Mouse (Mus musculus) frontal cortex, adult 2 months (tissue): ENCODE results near the gene Dhx8. TPM values are rescaled to one million over a fixed set of nuclear protein-coding genes. Genes with fewer than 3 reads are reported as not detected.

ENCODE experiments used
- DNase-seq, 2 experiments: peaks; one replicate each; pipeline ENCODE4 v3.0.0; 2022; ENCODE audit warnings: low spot score in 1 of 2; ENCODE audit errors: extremely low spot score in 1 of 2
- polyA plus RNA-seq: library from polyadenylated mRNA; depleted of rRNA; stranded (reverse); fragments of >200 nt; gene quantifications from 2 replicates; pipeline ENCODE4 v1.2.3, GENCODE M21; 2012; rRNA removed

Dhx8 gene
- polyA plus RNA-seq, 1 experiment = 23.8 TPM

DNA sequence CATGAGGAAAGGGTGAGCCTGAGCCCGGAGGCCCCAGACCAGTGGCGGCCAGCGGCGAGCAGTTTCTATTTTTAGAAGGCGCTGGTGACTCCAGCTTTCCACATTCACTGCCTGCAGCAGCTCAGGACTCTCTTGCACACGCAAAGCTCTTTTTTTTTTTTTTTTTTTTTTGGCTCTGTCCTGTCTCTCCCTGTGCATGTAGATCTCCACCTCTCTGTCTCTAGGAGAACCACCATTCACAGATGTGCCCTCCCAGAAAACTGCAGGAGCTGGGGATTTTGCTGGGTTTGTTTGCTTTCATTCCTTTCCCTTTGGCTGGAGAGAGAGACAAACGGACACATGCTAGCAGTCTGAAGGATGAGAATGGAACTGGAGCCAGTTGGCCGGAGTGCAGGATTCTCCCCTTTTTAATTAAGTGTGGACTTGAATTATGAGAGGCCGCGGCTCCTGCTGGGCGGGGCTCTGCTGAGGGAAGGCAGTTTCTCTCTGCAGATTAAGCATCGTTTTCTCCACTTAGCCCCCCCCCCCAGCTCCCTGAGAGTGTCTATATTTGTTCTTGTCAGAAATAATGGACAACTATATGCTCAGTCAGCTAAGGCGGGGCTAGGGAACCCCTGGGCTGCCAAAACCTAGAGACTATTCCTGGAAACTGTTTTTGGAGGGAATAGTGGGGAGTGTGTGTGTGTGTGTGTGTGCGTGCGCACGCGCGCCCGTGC, 58.2 kb downstream of the Dhx8 start:
- no peak for DNase-seq

DNA sequence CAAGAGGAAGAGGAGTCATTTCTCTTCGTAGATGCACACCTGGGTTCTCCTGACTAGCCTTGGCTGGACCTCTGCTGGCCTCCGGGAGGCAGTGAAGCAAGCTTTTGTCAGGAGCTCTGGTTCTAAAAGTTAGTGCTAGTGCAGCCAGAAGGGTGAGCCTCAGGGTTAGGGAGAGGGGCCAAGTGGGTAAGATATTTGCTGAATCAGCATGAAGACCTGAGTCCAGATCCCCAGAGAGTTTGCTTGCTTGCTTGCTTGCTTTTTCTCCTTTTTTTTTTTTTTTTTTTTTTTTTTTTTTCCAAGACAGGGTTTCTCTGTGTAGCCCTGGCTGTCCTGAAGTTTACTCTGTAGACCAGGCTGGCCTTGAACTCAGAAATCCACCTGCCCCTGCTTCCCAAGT, 64.6 kb downstream of the Dhx8 start:
- DNase-seq = no peak

DNA sequence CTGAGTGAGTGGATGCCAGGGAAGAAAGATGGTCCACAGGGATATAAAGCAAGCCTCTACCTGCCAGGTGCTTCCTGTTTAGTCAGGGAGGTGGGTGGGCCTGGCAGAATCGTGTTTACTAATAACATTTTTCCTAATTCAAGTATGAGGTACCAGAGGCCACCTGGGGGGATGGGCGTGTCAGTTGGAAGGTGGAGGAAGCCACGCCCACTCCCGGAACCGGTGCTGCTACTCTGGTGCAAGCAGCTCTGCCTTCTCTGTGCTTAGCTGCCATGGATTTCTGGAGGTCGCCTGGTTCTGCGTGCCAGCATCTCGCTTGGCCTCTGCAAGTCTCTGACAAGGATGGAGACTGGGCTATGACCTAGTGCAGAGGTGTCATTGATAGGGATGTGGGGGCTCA, 65.4 kb downstream of the Dhx8 start:
- no peak for DNase-seq

DNA sequence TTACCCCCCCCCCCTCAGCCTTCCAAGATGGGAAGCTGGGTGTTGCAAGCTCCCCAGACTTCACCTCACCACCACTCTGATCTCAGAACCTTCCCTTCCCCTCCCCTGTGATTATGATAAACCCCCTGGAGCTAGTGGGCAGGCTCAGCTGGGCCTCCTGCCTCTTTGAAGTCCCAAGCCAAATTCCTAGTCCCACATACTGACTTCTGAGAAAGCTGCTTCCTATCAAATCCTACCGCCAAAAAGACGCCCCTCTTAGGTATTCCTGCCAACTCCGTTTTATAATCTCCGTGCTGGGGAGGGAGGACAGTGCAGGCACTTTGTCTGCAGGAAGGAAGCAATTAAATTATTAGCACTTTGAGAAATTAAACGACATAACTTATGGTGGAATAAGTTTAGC, 68.7 kb downstream of the Dhx8 start:
- no peak for DNase-seq

DNA sequence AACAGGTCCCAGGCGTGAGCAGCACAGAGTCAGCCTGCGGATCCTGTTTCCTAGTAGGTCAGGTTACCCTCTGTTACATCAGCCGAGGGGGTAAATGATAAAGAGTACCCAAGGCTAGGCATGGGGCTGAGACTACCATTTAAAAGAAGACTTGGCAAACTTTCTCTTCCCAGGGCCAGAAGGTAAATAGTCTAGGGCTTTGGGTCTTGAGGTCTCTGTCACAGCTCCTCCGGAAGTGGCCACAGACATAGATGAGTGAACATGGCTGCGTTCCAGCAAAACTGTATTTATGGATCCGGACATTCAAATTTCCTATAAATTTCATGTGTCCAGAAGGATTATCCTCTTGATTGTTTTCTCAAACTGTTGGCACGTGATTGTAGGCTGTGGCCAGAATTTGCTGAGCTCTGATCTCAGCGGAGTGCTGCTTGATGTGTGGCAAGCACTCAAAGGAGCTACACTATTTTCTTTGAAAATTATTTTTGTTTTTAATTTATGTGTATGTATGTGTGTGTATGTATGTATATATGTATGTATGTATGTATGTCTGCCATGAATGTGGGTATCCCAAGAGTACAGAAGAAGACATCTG, 72.5 kb downstream of the Dhx8 start:
- no peak for DNase-seq

DNA sequence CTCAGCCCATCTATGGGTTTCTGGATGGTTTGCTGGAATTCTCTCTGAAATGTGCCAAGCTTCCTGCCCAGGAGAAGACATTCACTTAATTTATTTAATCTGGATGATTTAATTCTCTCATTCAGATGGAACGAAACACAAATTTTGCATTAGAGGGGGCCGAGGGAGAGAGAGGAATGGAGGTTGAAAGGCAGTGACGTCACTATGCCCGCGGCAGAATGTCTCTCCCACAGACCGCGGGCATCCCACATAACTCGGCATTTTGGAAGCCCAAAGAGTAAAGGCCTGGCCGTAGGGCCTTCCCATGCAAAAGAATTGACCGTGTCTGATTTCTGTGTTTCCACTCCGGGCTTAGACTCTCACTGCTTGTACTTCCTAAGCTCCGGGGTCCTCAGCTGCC, 74.0 kb downstream of the Dhx8 start:
- no peak for DNase-seq

DNA sequence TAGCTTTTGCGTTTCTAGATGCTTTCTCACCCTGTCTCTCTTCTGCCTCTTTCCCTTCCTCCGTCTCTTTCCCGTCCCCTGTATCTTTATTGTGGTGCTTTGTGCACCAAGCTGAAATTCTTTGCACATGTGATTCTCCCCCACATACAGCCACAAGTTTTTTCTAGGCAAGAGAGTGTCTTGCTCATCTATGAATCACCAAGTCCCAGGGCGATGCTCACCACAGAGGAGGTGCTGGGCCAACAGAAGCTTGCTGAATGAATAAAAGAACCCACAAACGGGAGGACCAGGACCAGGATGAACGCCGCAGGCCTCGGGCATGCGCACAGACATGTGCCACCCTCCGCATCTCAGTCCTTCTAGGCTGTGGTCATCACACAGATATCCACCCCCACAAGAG, 74.5 kb downstream of the Dhx8 start:
- peak; percentile 31 to 68 for DNase-seq

DNA sequence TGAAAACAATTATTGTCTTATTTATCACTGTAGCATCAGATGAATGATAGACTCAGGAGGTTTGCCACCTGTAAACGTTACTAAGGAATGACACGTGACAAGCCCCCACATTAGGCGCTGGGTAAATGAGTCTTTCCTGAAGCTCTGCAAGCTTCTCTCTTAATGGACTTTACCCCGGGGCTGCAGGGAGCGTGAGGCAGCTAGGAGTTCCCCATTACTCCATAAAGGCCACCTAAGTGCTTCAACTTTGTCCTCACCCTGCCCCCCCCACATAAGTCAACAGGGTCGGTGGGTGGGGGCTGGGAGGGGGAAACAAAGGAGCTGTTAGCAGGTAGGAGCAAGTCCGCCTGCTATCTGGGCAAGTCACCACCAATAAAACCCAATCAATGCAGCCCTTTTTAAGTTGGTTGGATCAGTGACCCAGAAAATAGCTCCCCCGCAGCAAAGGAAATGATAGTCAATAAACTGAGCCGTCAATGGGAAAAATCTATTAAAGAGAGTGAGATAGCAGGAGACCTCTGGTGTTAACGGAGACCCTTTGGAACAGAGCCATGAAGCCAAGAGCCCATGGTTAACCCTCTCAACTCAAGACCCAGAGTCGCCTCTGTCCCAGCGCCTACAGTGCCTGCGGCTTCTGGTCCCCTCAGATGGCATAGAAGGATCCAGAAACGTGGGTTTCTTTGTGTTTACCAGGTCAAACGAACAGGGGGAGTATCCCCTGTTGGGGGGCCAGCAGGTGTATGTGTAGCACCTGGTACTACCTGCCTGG, 76.5 kb downstream of the Dhx8 start:
- DNase-seq = no peak

DNA sequence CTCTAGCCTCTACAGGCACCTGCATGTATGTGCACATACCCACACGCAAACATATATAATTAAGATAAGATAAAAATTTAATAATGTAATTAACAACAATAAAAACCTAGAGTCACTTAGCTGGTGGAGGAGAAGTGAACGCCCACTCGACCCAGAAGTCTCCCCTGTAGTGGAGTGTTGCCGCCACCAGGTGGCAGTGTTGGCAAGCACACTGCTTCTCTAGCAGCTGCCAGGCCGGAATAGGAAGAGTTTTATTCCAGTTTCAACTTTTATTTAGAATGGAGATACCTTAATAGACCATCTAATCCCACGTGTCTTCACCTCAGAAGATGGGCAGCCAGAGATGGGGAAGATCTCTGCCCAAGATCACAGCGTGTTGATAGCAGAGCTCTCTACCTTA, 80.5 kb downstream of the Dhx8 start:
- peak; percentile 56 to 93 for DNase-seq

DNA sequence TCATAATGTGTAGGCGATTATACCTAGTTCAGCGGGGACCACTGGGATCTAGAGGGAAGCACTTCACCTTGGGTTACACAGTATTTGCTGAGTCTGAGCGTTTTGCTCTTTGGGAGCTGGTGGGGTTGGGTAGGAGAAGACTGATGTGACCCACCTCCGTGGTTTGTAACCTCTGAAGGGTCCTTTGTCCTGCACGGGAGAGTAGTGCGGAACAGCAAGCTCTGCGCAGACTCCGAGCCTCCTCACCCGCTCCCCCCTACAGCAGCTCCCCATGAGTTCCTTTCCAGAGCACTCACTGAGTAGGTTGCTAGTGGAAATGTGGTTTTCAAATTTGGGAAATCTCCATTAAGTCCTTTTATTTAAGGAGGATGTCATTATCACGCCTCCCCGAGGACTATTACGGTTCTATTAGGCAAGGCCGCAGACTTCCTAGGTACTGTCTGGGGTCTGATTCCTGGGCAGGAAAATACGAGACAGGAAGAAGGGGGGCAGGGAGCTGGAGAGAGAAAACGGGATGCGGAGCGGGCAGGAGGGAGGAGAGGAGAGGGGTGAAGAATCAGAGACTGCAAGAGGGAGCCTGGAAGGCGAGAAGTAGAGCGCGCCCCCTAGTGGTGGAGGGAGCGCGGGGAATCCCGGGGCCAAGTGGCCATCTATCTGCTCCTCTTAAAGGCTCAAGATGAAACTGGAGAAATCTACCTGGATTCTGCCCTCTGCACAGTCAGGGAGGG, 81.8 kb downstream of the Dhx8 start:
- peak in 1 of 2 experiments; percentile 87 for DNase-seq

DNA sequence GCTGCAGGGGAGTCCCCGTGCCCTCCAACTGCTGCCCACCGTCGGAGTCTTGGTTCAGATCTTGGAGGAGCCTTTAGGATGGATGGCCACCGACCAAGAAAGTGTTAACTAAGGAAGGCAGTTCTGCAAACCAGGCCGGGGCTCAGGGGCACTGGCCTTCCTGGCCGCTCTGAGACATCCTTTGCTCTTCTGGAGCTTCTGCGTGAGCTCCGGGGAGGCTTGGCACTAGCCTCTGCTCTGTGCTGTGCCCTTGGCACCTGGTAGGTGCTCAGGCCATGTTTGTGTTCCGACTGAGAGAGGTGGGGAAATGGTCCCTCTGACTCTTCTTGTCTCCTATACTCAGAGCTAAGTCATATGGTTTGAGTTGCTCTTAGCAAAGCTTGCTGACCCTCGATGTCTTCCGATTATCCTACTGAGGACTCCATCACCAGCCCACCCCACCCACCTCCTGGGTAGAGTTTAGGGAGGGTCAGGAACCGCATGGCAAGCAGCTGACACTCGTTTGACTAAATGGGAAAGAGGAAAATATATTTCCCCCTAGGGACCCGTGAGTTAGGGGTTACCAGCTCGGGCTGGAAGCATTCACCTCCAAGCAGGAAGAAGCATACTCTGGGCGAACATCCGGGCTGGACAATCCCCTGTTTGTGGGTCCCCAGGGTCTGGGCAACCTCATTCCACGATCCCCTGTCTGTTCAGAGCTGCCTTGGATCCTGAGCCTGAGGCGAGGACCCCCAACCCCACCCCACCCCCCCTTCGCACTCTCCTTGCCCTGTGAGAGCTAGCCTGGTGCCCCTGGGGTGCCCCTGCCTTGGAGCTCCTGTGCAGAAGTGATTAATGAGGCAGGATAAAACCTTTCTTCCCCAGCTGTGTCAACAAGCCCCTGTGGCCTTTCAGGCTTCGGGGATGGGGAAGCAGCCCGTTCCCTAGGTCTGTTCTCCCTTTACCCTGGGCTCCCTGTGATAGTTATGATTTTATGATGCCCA, 82.7 kb downstream of the Dhx8 start:
- DNase-seq = no peak

Other genes with a start within 250 kb of the Dhx8 start
- gene Brca1, start 181.0 kb upstream of the Dhx8 start, polyA plus RNA-seq = 0.99 and 1.0 TPM in 2 replicates
- gene Nbr1, start 180.8 kb upstream of the Dhx8 start, polyA plus RNA-seq = 114 and 124 TPM in 2 replicates
- gene Tmem106a, start 150.7 kb upstream of the Dhx8 start, polyA plus RNA-seq = 4.2 and 4.8 TPM in 2 replicates
- gene Gm11634, start 133.7 kb upstream of the Dhx8 start, polyA plus RNA-seq = not detected in 2 replicates
- 9.4 and 11.9 TPM in 2 replicates for gene Rdm1, start 105.7 kb upstream of the Dhx8 start, polyA plus RNA-seq
- gene Arl4d, start 67.4 kb upstream of the Dhx8 start, polyA plus RNA-seq = 26.6 and 38.8 TPM in 2 replicates
- gene Etv4, start 52.5 kb downstream of the Dhx8 start, polyA plus RNA-seq = 20.7 and 21.5 TPM in 2 replicates
- gene Meox1, start 161.5 kb downstream of the Dhx8 start, polyA plus RNA-seq = 0.71 and 0.84 TPM in 2 replicates
- 0.13 and 0.18 TPM in 2 replicates for gene Sost, start 234.1 kb downstream of the Dhx8 start, polyA plus RNA-seq